Mouse (Mus musculus): ENCODE results near the gene Dok7. TPM values are rescaled to one million over a fixed set of nuclear protein-coding genes. Genes with fewer than 3 reads are reported as not detected.

Dok7 gene
- total RNA-seq, 2 experiments from 2014 or later = 0.12 TPM; not detected in 1

DNA sequence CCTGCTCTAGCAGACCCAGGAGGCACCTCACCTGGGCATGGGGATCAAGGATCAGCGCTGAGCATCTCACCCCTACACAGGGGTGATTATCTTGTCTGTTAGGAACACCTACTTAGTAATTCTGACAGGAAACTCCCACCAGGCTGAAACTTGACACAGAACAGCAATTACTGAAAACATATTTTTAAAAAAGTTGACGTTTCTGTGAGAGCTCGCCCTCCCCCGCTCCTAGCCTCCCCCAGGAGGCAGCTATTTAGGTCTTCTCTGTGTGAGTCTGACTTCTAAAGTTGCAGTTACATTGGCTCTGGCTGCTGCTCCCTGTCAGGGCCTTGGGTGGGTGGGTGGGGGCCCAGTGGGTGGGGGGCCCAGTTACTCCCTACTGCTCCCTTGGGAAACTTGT is 55.9 kb downstream of the Dok7 start:
- no peak for ATAC-seq (replicated peaks; ENCODE audit: poor library complexity)

DNA sequence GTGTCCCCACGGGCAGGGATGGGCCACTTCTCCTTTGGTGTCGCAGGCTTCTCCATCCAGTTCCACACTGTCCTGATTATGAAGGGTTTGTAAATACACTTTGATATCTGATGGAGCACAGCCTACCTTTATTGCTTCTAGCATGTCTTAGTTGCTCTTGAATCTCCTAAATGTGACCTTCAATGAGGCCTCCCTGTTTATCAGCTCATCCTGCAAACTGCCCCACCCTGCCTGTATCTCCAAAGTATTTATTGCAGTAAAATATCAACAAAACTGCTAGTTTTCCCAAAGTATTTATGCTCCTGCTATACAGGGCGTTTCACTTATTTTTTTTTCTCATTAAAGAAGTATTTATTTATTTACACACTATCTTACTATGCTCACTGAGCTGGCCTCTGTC is 59.4 kb downstream of the Dok7 start:
- ATAC-seq (replicated peaks; ENCODE audit: poor library complexity) = no peak

DNA sequence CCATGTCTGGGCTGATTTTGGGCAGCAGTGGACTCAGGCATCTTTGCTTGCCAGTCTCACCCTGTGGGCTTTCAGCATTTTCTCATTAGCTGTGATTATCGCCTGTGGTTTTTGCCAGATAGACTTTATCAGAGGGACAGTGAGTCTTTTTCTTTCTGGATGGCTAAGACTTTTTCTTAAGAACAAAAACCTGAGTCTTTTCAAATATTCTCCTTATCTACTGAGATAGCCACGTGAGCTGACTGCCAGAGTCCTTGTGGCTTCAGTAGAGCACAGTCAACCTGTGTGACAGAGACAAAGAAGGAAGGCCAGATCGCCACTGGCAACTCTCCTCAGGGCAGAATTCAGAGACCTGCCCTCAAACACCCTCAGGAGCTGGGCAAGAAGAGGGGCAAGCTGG is 61.1 kb downstream of the Dok7 start:
- 0 out of 2 replicates have a peak, but pooled peaks have one; percentile 26 for ATAC-seq (replicated peaks; ENCODE audit: poor library complexity)

DNA sequence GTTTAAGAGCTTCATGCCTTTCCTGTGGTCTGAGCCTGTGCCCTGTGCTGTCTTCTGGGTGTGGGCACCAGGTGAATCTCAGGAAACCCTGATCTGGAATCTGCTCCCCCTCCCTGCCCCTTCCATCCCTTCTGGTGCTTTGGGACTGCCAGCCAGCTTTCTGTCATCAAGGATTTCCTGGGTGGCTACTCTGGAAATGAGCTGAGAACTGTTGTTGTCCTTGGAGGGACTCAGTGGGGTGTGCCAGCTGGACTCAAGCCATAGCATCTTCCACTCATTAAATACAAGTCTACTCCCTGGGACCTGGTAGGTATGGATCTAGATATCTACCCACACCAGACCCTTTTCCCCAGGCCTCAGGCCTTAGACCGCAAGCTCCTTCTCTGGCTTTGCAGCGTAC is 61.9 kb downstream of the Dok7 start:
- no peak for ATAC-seq (replicated peaks; ENCODE audit: poor library complexity)

DNA sequence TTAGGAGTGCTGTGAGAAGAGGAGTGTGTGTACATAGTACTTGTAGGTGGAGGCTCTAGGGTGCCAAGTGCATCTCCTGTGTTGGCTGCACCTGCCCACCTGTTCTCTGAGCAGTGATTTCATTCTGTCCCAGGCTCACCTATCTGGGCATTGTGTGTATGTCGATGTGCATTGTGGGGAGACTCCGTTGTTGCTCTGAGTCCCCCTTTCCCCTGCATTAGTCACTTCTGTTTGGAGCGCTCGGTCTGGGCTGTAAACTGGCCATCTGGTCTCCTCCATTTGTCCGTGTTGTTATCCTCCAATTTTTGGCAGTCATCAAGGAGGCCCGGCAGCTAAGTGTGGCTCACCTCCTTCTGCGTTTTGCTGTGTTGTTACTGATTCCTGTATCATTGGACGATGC is 63.5 kb downstream of the Dok7 start:
- ATAC-seq (replicated peaks; ENCODE audit: poor library complexity) = no peak

DNA sequence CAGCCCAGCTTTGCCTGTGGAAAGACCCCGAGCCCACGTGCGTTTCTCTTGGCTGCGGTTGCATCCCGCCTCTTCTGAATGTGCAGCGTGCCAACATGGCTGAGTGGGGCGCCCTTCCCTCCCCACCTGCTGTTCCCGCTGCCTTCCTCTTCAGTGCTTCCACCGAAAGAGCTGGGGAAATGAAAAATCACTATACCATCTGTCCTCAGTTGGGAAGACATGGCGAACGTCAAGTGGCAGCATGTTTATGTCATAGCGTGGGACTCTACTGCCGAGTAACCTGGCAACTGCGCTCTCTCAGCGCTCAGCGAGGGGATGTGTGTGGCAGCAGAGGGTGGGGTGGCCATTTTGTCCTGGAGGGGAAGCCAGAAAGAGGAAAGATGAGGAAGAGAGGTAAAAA is 72.6 kb downstream of the Dok7 start:
- no peak for ATAC-seq (replicated peaks; ENCODE audit: poor library complexity)

DNA sequence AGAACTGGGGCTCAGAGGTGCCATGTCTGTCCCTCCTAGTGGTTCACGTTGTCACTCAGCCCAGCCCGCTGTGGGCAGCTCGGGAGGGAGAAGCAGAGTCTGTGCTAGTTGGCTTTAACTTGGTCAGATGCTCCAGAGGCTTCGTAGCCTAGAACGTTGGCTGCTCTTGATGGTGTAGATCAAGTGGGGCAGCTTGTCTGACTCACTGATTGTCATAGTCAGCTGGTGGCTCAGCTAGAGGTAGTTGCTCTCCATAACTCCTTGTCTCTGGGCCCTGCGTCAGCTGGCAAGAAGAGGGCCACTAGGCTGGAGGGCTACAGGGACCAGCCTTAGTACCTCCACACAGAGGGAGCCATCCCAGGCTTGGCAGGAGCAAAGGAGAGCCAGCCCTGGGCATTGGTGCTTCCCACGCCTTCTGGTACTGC is 73.2 kb downstream of the Dok7 start:
- ATAC-seq (replicated peaks; ENCODE audit: poor library complexity) = no peak

DNA sequence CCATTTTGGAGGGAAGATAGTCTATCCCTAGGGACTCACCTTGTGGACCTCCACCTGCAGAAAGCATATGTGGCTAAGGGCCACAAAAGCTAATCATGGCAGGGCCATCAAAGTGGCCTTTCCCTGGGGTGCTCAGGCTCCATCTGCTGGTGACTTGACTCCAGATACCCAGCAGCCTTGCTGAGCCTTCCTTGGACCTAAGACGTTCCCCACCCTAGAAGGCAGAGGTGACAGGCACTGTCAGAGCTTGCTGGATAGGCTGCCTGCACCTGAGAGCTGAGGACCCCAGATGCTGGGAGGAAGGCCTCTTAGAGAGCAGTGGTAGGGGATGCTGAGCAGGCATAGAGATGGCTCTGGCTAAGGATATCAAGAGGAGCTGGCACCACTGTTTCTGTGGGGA is 74.7 kb downstream of the Dok7 start:
- ATAC-seq (replicated peaks; ENCODE audit: poor library complexity) = peak; percentile 37; the same call in 1 of the 2 replicates

DNA sequence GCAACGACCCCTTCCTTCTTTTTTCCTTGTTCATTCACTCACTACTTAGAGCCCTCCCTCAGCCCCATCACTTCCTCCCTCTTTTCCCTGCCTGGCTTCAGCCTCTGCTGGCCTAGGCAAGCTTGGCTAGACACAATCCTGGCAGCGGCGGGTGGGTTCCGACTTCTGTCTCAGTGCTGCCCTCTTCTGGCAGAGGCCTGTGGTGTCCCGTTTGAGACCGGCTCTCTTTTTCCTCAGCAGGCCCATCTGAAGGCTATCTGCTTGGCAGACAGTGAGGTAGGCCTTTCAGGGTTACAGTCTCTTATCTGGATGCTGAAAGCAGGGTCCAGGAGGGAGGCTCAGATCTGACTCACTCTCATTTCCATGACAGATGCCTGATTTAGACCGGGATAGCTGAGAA is 75.2 kb downstream of the Dok7 start:
- peak; percentile 95 for ATAC-seq (replicated peaks; ENCODE audit: poor library complexity)

DNA sequence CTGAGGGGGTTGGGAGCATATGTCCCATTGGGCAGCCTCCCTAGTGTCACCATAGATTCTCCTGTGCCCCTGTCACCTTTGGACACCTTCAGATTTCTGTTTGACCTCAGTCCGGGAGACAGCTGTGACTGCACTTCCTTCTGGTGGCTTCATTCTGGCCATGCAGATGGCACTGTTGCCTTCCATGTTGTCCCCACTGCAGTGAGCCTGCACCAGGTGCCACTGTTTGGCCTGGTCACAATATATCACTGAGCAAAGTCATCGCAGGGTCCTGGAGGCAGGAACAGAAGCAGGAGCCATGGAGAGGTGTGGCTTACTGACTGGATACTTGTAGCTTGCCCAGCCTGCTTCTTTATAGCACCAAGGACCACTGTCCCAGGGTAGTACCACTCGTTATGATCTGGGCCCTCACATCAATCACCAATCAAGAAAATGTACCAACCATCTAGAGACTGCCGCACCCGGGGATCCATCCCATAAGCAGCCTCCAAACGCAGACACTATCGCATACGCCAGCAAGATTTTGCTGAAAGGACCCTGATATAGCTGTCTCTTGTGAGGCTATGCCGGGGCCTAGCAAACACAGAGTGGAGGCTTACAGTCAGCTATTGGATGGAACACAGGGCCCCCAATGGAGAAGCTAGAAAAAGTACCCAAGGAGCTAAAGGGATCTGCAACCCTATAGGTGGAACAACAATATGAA is 75.9 kb downstream of the Dok7 start:
- no peak for ATAC-seq (replicated peaks; ENCODE audit: poor library complexity)

DNA sequence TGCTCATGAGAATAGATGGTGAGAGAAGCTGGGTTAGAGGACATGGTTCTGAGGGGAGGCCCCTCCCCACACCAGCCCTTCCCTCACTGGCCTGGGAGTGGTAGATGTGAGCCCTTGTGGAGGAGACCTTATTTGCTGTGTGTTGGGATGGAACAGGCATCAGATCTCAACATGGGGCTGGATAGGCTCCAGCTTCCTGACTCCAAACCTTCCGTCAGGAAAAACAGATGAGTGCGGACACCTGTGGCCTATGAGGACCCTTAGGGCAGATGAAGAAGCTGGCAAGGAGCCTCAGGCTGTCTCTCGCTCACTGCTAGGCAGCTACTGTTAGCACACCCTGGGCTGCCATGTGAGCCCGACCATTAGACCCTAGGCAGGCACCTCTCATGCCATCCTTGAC is 76.9 kb downstream of the Dok7 start:
- ATAC-seq (replicated peaks; ENCODE audit: poor library complexity) = no peak

DNA sequence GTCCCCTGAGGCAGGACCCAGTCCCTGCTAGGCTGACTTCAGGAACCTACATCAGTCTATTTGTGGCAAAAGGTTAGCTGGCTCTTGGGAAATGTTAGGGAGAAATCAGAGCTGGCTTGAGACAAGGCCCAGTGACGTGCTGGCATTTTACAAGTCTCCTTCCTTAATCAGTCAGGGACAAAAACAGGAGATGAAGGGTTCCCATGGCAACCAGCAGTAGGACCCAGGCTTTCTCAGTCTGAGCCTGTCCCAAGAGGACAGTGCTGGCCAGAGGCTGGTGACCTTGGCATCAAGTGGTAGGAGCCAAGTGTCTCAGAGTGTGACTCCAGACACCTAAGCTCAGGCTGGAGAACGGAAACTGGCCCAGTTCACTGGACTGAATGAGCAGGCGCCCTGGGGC is 77.7 kb downstream of the Dok7 start:
- no peak for ATAC-seq (replicated peaks; ENCODE audit: poor library complexity)

DNA sequence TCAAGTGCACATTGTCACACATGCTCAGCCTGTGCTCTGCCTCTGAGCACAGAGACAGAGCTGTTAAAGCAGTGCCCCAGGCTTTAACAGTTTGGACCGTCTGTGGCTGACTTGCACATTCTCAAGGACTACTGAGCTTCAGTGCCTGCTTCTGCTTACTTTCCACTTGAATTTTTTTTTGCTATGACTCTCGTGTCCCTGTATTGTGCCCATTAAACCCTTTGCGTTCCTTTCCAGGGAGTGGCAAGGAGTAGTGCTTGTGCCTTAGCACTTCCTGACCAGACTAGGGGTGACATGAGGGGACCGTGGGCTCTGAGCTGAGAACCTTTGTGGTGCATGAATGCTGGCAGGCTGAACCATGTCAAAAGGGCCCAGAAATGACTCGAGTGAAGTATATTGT is 79.3 kb downstream of the Dok7 start:
- no peak for ATAC-seq (replicated peaks; ENCODE audit: poor library complexity)

Other genes starting within 250 kb of the Dok7 start
- gene Msantd1, start 148.8 kb upstream of the Dok7 start, total RNA-seq (2015) = 0.44 and 0.95 TPM in 2 replicates
- 0.08 and 0.30 TPM in 2 replicates for gene Msantd1, start 148.8 kb upstream of the Dok7 start, total RNA-seq (2017)
- 9.7 and 12.2 TPM in 2 replicates for gene Rgs12, start 107.3 kb upstream of the Dok7 start, total RNA-seq (2015)
- gene Rgs12, start 107.3 kb upstream of the Dok7 start, total RNA-seq (2017) = 8.3 and 11.8 TPM in 2 replicates
- 0.59 TPM in 1 of 2 replicates, not detected in the other for gene Hgfac, start 15.3 kb upstream of the Dok7 start, total RNA-seq (2015)
- 0.24 TPM in 1 of 2 replicates, not detected in the other for gene Hgfac, start 15.3 kb upstream of the Dok7 start, total RNA-seq (2017)
- 32.4 and 41.8 TPM in 2 replicates for gene Lrpap1, start 49.0 kb downstream of the Dok7 start, total RNA-seq (2015)
- 66.7 and 69.5 TPM in 2 replicates for gene Lrpap1, start 49.0 kb downstream of the Dok7 start, total RNA-seq (2017)
- not detected in 2 replicates for gene Adra2c, start 221.6 kb downstream of the Dok7 start, total RNA-seq (2015)
- not detected in 2 replicates for gene Adra2c, start 221.6 kb downstream of the Dok7 start, total RNA-seq (2017)

Measured in megakaryocyte progenitor cell, adult 5-6 weeks (primary cell).